Mouse (Mus musculus) kidney, adult 2 months (tissue): Measurements from ENCODE around the gene Olfr676. TPM values are rescaled to one million over a fixed set of nuclear protein-coding genes. Genes with fewer than 3 reads are reported as not detected.
"Not testable (repeated sequence)": the region's sequence is repeated elsewhere in the genome, so short reads cannot be mapped to it uniquely, and the experiment has no call there.

Experiments used
- DNase-seq: peaks from one replicate; pipeline ENCODE4 v3.0.0; 2021
- H3K27ac ChIP-seq: fragments of 200-500 bp; 2 replicates; pipeline ENCODE4 v1.5.1; 2012; ENCODE audit warnings: low read depth, low read length, control low read depth, inconsistent platforms; ENCODE audit not compliant: insufficient read depth
- H3K27me3 ChIP-seq: fragments of 200-500 bp; replicated peaks from 2 replicates; pipeline ENCODE4 v1.6.1; 2012; ENCODE audit warnings: mild to moderate bottlenecking, moderate library complexity, low read length, inconsistent platforms; ENCODE audit not compliant: control insufficient read depth, insufficient read depth
- H3K36me3 ChIP-seq: fragments of 200-500 bp; 2 replicates; pipeline ENCODE4 v1.6.1; 2012; ENCODE audit warnings: mild to moderate bottlenecking, moderate library complexity, low read length, inconsistent platforms; ENCODE audit not compliant: control insufficient read depth, insufficient read depth
- H3K4me1 ChIP-seq: fragments of 200-500 bp; 2 replicates; pipeline ENCODE4 v1.6.1; 2011; ENCODE audit warnings: low read length; ENCODE audit not compliant: control insufficient read depth, insufficient read depth
- H3K4me3 ChIP-seq: fragments of 200-500 bp; 2 replicates; pipeline ENCODE4 v1.5.1; 2011; ENCODE audit warnings: mild to moderate bottlenecking, low read depth, low read length, control low read depth; ENCODE audit not compliant: insufficient read depth
- CTCF ChIP-seq: fragments of 200-500 bp; conservative IDR thresholded peaks from 2 replicates; pipeline ENCODE4 v1.5.1; 2011; ENCODE audit warnings: low read depth, mild to moderate bottlenecking, control low read depth, low read length, moderate library complexity, mixed read lengths; ENCODE audit not compliant: insufficient read depth, insufficient read length
- POLR2A ChIP-seq: fragments of 200-500 bp; IDR thresholded peaks from one replicate; pipeline ENCODE4 v1.6.1; 2011; ENCODE audit warnings: low read depth, low read length, control low read depth
- WGBS: fragments of 180-500 bp; shearing (Covaris S2); methylation state at CpG from one replicate; pipeline ENCODE4 v1.1.7; 2018; 5-methylcytosine and 5-hydroxymethylcytosine counted together
- polyA plus RNA-seq: library from polyadenylated mRNA; depleted of rRNA; stranded (reverse); fragments of >200 nt; gene quantifications from 2 replicates; pipeline ENCODE4 v1.2.3, GENCODE M21; 2012; rRNA removed

The Olfr676 gene
- not detected in 2 replicates for polyA plus RNA-seq

DNA sequence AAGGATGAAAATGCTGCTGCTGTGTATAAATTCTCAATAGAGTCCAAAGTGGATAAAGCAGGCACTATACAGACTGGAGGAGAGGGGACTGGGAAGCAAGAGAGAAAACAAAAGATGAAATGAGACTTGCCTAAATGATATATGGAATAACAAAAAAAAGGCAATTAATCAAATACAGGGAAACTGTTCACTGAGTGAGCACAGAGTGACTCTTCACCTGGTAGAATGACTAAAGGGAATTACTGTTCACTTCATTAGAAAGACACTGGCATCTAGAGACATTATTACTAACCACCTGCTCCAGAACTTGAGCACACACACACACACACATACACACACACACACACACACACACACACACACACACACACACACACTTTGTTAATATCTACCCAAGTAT lies at the start of gene Olfr676:
Gene Olfr676, plus strand, starts transcription at position 301 of the 400 bp plus-strand sequence.
- no peaks in the 10 kb centered on the region for H3K27me3 ChIP-seq
- H3K4me1 ChIP-seq, result no peaks in the 10 kb centered on the region
- no peak within 1 kb of the TSS for H3K4me3 ChIP-seq
- no peak for DNase-seq
- no peaks in the 10 kb centered on the region for H3K36me3 ChIP-seq
- TF ChIP-seq CTCF, result no peak
- no peak for TF ChIP-seq POLR2A
- no peak within 1 kb of the TSS for H3K27ac ChIP-seq

DNA sequence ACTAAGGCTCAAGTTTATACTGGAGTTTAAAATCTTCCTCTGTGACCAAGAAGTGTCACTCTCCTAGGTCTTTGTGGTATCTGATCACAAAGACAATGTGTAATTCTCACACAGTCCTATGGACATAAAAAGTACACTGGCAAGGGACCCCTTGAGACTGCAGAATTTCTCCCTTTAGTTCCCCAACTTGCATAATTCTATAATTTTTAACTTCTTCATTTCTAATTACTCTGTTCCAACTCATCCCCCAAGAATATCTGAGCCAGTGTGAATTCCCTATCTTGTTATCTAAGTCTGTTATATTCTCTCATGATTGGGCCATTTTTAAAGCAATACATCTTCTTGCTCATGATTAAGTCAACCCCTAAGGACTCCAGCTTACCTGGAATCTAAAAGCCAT lies 30.6 kb upstream of the Olfr676 start, which contains the start of gene Olfr672:
Gene Olfr672, minus strand, starts transcription at position 101 of the 400 bp plus-strand sequence.
- DNase-seq, result no peak
- TF ChIP-seq CTCF (no peak), POLR2A (no peak)
- Histone ChIP-seq H3K27me3 (no peaks in the 10 kb centered on the region), H3K4me1 (no peaks in the 10 kb centered on the region), H3K36me3 (no peaks in the 10 kb centered on the region), H3K4me3 (no peak within 1 kb of the TSS), H3K27ac (no peak within 1 kb of the TSS)

DNA sequence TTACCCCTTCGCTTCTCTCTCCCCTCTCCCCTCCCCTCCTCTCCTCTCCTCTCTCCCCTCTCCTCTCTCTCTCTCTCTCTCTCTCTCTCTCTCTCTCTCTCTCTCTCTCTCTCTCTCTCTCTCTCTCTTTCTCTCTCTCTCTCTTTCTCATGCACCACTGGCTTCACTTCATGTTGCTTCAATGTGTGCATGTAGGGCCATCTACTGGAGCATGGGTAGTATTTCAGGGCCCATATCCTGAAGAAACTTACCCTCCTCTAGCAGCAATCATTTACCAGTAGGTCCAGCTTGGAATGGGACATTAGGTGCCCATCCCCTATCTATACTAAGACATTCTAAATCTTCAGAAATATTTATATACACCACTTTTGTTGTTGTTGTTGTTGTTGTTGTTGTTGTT lies 10.0 kb upstream of the Olfr676 start:
- Histone ChIP-seq H3K4me3 (no peak overlapping the region), H3K4me1 (no peaks in the 10 kb centered on the region), H3K27ac (no peak overlapping the region), H3K36me3 (no peaks in the 10 kb centered on the region), H3K27me3 (no peaks in the 10 kb centered on the region)
- 22% methylated on average over 1 of the region's 1 CpGs for WGBS
- no peak for DNase-seq
- no peak for TF ChIP-seq CTCF
- TF ChIP-seq POLR2A, result no peak

DNA sequence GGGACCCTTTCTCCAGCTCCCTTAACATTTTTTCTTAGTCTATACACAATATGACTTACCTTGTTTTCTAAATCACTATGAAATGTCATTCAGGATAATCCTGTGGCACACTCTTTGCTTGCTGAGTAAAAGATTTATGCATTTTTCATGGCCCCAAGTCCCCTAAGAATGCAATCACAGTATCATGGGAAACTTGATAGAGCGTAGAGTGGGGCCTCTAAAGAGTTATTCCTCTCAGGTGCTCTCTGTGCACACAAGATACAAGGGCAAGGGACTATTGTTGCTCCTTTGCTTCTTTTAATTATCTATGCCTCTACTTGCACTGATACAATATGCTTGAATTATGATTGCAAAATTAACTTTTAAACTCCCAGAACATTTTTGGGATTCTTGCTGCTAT lies 4.1 kb upstream of the Olfr676 start, which contains the start of gene Olfr675:
Gene Olfr675, minus strand, starts transcription at position 101 of the 400 bp plus-strand sequence.
- Histone ChIP-seq H3K4me3 (no peak within 1 kb of the TSS), H3K27me3 (no peaks in the 10 kb centered on the region), H3K36me3 (no peaks in the 10 kb centered on the region), H3K4me1 (no peaks in the 10 kb centered on the region), H3K27ac (no peak within 1 kb of the TSS)
- DNase-seq, result no peak
- TF ChIP-seq POLR2A (no peak), CTCF (no peak)
- 57% methylated on average over 1 of the region's 1 CpGs for WGBS

DNA sequence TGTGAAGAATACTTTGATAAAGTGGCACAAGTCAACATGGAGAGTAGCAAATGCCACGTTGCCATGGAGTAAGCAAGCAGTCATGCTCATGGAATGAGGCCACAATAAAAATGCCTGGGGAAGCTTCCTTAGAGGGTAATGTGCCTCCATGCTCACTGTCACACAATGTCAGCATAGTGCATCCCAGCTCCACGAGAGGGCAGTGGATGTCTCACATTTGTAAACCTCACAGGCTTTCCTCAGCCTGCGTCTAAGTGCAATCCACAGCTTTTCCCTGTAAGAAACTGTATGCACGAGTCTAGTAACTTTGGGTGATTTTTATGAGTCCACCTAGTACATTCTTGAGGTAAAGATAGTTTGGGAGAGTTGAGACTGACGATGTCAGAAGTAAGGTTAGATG lies 1.3 kb downstream of the Olfr676 start:
- WGBS, result 51% methylated on average over 5 of the region's 5 CpGs
- not testable (repeated sequence) for DNase-seq, H3K36me3 ChIP-seq, H3K27me3 ChIP-seq, H3K4me1 ChIP-seq, H3K4me3 ChIP-seq, H3K27ac ChIP-seq

DNA sequence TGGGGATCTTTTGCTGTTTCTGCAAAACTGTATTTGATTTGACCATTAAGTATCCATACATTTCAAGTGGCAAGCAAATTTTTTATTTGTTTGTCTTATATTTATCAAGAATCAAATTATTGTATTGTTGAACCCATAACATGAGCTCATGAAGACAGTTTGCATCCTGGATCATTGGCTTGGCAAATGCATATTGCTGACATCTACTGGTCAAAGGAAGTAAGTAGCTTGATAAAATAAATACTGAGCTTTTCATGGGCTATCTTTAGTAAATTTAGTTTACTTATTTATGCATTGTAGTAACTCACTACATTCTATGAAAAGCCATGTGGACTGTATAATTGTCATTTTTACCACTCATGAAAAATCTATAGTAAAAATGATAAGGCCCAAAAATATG lies 26.5 kb downstream of the Olfr676 start:
- DNase-seq, result no peak
- Histone ChIP-seq H3K4me1 (no peaks in the 10 kb centered on the region), H3K4me3 (no peak overlapping the region), H3K27ac (no peak overlapping the region), H3K36me3 (no peaks in the 10 kb centered on the region), H3K27me3 (no peaks in the 10 kb centered on the region)
- TF ChIP-seq CTCF (no peak), POLR2A (no peak)

DNA sequence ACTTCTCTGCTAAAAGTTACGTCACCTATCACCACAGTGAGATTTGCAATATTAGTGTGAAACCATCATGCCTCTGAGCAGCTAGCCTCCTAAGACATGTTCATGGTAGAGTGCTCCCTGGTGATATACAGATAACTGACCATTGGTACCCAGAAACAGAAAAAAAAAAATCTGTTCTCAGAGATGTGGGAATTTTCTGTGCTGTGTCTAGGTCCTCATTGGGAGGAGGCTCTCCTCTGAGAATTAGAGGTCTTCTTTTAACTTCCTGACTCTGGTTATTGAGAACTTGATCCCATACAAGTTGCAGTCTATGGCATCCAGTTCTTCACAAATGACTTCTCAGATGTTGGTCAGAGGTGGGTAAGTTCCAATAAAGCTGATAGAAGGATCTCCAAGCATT lies 31.7 kb downstream of the Olfr676 start, which contains the start of gene Olfr678:
Gene Olfr678, plus strand, starts transcription at position 301 of the 400 bp plus-strand sequence.
- Histone ChIP-seq H3K27me3 (no peaks in the 10 kb centered on the region), H3K4me1 (no peaks in the 10 kb centered on the region), H3K36me3 (no peaks in the 10 kb centered on the region), H3K27ac (no peak within 1 kb of the TSS), H3K4me3 (no peak within 1 kb of the TSS)
- WGBS, result 68% methylated on average over 1 of the region's 1 CpGs
- DNase-seq, result no peak
- TF ChIP-seq POLR2A, result no peak
- TF ChIP-seq CTCF, result no peak

DNA sequence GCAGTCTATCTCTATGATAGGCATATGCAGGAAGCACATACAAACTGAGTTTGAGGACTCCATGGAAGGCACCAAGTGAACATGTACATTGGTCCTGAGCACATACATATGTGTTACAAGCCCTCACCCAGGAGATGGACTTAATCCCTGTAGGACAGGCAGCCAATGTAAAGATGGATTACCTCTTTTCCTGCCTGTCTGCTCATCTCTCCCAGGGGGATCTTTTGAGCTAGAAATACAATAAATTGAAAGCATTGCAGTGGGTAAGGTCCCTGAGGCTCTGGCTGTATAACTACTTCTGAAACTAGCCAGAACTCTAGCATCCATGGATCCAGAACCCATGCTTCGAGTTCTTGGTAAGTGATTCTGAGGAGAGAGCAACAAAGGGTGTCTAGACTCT lies 48.4 kb downstream of the Olfr676 start, which contains the start of gene Olfr679:
Gene Olfr679, plus strand, starts transcription at position 301 of the 400 bp plus-strand sequence.
- H3K27ac ChIP-seq, result no peak within 1 kb of the TSS
- H3K4me1 ChIP-seq, result no peaks in the 10 kb centered on the region
- TF ChIP-seq CTCF, result no peak
- TF ChIP-seq POLR2A, result no peak
- no peaks in the 10 kb centered on the region for H3K36me3 ChIP-seq
- H3K27me3 ChIP-seq, result no peaks in the 10 kb centered on the region
- no peak for DNase-seq
- H3K4me3 ChIP-seq, result no peak within 1 kb of the TSS
- WGBS, result 55% methylated on average over 1 of the region's 1 CpGs

Other genes starting within 250 kb of the Olfr676 start
- gene Usp17lb, start 190.1 kb upstream of the Olfr676 start, polyA plus RNA-seq, result not detected in 2 replicates
- not detected in 2 replicates for gene Usp17la, start 175.7 kb upstream of the Olfr676 start, polyA plus RNA-seq
- not detected in 2 replicates for gene Olfr665, start 154.7 kb upstream of the Olfr676 start, polyA plus RNA-seq
- gene Olfr666, start 136.7 kb upstream of the Olfr676 start, polyA plus RNA-seq, result not detected in 2 replicates
- not detected in 2 replicates for gene Olfr667, start 111.2 kb upstream of the Olfr676 start, polyA plus RNA-seq
- gene Olfr668, start 104.6 kb upstream of the Olfr676 start, polyA plus RNA-seq, result not detected in 2 replicates
- not detected in 2 replicates for gene Olfr669, start 98.5 kb upstream of the Olfr676 start, polyA plus RNA-seq
- not detected in 2 replicates for gene Olfr670, start 70.1 kb upstream of the Olfr676 start, polyA plus RNA-seq
- gene Olfr671, start 53.6 kb upstream of the Olfr676 start, polyA plus RNA-seq, result not detected in 2 replicates
- gene Olfr672, start 30.7 kb upstream of the Olfr676 start, polyA plus RNA-seq, result not detected in 2 replicates
- gene Olfr675, start 4.2 kb upstream of the Olfr676 start, polyA plus RNA-seq, result not detected in 2 replicates
- gene Olfr677, start 18.7 kb downstream of the Olfr676 start, polyA plus RNA-seq, result not detected in 2 replicates
- gene Olfr678, start 31.8 kb downstream of the Olfr676 start, polyA plus RNA-seq, result not detected in 2 replicates
- not detected in 2 replicates for gene Olfr679, start 48.5 kb downstream of the Olfr676 start, polyA plus RNA-seq
- not detected in 2 replicates for gene Olfr680-ps1, start 60.1 kb downstream of the Olfr676 start, polyA plus RNA-seq
- gene Olfr681, start 84.1 kb downstream of the Olfr676 start, polyA plus RNA-seq, result not detected in 2 replicates
- gene Olfr683, start 114.3 kb downstream of the Olfr676 start, polyA plus RNA-seq, result not detected in 2 replicates
- gene Olfr684, start 131.0 kb downstream of the Olfr676 start, polyA plus RNA-seq, result not detected in 2 replicates
- not detected in 2 replicates for gene Olfr685, start 153.3 kb downstream of the Olfr676 start, polyA plus RNA-seq
- not detected in 2 replicates for gene Olfr686, start 174.8 kb downstream of the Olfr676 start, polyA plus RNA-seq